Mouse (Mus musculus) gastrocnemius, postnatal 14 days (tissue): ENCODE data around the gene Akap13. TPM values are rescaled to one million over a fixed set of nuclear protein-coding genes. Genes with fewer than 3 reads are reported as not detected.

Source experiments
- DNase-seq: peaks from one replicate; pipeline ENCODE4 v3.0.0; 2021; ENCODE audit warnings: mixed read lengths
- intact Hi-C: fragments of 180-260 bp; cut with DNase I; formaldehyde crosslinking; loops from one replicate; pipeline ENCODE4 v1.15.1; 2025; ENCODE audit warnings: low total_unique reads
- total RNA-seq, 2 experiments: library from RNA; stranded (reverse); gene quantifications; 2 replicates each; pipeline ENCODE4 v1.2.3; 2021

Gene Akap13
- total RNA-seq, 2 experiments from 2014 or later, result 65.0 to 73.0 TPM

DNA sequence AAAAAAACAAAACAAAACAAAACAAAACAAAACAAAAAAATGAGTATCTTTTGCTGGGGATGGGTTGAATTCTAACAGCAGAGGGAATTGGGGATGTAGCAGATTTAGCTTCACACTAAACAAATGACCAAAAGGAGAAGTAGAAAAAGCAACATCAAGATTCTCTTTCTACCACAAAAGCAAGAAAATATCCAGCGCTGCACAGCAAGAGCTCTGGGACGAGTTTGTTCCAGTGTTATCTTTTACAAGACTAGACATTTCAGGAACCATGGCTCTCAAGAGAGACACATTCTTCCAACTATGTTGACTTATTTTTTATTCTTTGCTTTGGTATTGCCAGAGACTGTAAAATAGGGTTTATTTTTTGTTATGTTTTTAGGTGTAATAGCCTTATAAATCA lies 13.4 kb upstream of the Akap13 start:
- intact Hi-C loops, result no loop called here
- DNase-seq, result no peak

- DNase-seq, result no peak
- intact Hi-C loops, result loop anchor here (10.0 kb wide), 1 partner anchor 98 kb away; no protein-coding TSS in a partner anchor
These were observed 986 bp downstream of the Akap13 start for GRCm38 (mm10) chr7:75456152-75456888.

- DNase-seq, result no peak
- intact Hi-C loops, result no loop called here
These were observed 5.0 kb downstream of the Akap13 start for GRCm38 (mm10) chr7:75460290-75460689.

GRCm38 (mm10) chr7:75463579-75464162 lies 8.3 kb downstream of the Akap13 start:
- DNase-seq, result no peak
- intact Hi-C loops, result no loop called here

GRCm38 (mm10) chr7:75467791-75468190 lies 12.5 kb downstream of the Akap13 start:
- intact Hi-C loops, result no loop called here
- no peak for DNase-seq

DNA sequence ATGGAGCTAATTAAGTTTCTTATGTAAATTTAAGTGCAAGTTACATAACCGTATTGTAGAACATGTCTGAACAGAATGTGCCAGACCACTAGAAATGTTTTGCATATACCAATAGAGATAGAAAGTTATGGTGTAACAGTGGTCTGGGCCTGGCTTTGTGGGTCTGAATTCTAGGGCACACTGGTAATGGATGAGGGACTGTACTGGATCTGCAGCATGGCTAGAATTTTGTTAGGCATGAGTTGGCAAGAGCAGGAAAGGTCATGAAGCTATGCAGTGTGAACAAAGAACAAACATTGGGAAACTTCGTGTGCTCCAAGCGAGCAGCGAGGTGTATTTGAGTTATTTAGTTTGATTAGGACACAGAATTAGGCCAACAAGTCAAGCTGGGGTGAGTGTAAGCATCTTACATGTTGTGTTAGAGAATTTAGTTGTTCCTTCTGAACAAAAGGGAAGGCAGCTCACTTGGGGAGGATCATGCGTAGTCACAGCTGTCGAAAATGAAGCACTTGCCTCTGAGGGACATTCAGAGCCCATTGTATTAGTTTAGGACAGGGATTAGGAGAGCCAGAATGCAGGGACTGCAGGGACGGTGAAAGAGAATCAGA lies 15.1 kb downstream of the Akap13 start:
- intact Hi-C loops, result no loop called here
- no peak for DNase-seq

- intact Hi-C loops, result no loop called here
- DNase-seq, result no peak
These were observed 17.2 kb downstream of the Akap13 start for GRCm38 (mm10) chr7:75472316-75473195.

GRCm38 (mm10) chr7:75473294-75473693 lies 18.0 kb downstream of the Akap13 start:
- no peak for DNase-seq
- intact Hi-C loops, result no loop called here

- intact Hi-C loops, result no loop called here
These were observed 18.7 kb downstream of the Akap13 start for GRCm38 (mm10) chr7:75474064-75474463.

DNA sequence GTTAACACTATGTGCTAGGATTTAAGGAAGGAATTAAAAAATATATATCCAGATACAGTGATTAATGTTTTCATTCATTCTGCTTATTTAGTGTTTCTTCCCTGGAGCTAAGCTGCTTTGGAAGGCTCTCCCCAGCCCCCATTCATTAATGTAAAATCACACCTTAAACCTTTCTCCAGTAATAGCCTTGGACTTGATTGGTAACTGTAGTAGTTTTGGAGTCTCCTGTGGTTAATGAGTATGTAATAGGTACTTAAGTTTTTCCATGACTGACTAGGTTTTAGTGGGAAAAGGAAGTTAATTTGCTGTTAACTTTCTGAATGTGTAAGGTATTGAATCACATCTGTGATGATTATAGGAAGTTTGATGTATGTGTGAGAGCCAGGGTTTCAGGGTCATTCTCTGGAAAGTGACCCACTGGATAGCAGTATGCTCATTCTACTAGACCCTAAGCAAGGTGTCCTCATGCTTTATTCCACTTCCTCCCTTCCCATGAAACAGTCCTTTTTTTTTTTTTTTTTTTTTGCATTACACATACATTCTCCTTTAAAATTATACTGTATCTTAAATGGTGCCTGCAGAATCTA lies 19.3 kb downstream of the Akap13 start:
- no peak for DNase-seq
- intact Hi-C loops, result no loop called here

More at GRCm38 (mm10) chr7:75474064-75474463, 18.7 kb downstream of the Akap13 start:
- DNase-seq, result no peak

- no peak for DNase-seq
- intact Hi-C loops, result no loop called here
These were observed 22.7 kb downstream of the Akap13 start for GRCm38 (mm10) chr7:75478060-75478459.

DNA sequence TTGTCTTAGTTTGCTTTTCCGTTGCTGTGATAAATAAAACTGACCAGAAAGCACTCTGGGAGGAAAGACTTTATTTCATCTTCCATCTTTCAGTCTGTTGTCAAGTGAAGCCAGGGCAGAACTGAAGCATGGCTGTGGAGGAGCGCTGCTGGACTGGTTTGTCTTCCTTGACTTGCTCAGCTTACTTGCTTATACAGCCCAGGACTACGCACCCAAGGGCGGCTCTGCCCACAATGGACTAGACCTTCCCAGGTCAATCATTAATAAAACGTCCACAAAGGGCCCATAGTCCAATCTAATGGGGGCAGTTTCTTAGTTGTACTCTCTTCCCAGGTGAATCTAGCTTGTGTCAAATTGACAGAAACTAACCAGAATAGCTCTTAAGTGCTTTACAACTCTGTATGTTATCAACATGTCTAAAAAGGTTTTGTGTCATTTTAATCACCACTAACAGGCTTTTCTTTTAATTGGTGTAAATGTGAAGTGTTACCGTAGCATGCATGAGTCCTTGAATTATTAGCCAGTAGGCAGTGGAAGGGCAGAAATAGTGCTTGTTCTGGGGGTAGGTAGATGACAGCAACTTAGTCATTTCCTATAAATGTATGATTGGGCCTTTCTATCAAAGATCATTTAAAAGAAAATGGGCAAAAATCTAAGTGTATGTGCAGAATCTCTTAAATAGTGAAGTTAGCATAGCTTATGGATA lies 25.5 kb downstream of the Akap13 start:
- no peak for DNase-seq
- intact Hi-C loops, result no loop called here

- DNase-seq, result no peak
- intact Hi-C loops, result no loop called here
These were observed 30.7 kb downstream of the Akap13 start for GRCm38 (mm10) chr7:75486031-75486430.

- no peak for DNase-seq
- intact Hi-C loops, result no loop called here
These were observed 40.7 kb downstream of the Akap13 start for GRCm38 (mm10) chr7:75495941-75496441.

DNA sequence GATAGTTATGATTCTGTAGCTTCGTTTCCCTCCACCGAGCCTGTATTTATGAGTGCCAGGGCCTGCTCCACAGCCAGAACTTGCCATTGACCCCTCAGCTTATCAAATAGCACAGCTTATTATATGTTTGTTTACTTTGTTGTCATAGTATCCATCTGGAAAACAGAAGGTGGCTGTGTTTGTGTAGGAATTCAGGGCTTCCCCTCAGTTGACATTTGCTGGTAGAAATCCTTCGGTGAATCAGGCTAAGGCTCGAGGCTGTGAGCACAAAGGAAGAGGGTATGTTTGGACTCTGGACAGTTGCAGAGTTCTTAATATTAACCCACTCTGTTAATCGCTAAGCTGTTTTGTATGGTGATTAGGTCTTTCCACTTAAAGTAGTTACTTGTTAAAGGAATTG lies 43.3 kb downstream of the Akap13 start:
- DNase-seq, result no peak
- intact Hi-C loops, result no loop called here

DNA sequence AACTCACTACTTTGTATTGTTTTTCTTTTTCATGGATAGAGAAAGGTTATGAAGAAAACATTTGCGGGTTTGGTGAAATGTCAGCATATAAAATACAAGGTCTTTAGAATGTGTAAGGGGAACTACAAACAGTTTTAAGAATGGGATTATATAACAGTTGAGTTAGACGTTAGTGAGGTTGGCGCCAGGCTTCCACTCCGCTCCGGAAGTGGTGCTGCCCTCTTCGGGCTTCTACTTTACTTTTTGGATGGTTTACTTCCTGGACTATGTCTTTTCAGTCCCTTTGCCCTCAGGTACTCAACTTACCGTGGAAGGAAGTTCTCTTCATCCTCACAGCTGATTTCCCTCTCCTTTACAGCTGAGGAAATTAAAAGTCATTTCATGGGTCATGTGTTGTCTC lies 43.9 kb downstream of the Akap13 start:
- intact Hi-C loops, result no loop called here
- DNase-seq, result no peak

GRCm38 (mm10) chr7:75500164-75500563 lies 44.8 kb downstream of the Akap13 start:
- intact Hi-C loops, result no loop called here
- DNase-seq, result no peak

DNA sequence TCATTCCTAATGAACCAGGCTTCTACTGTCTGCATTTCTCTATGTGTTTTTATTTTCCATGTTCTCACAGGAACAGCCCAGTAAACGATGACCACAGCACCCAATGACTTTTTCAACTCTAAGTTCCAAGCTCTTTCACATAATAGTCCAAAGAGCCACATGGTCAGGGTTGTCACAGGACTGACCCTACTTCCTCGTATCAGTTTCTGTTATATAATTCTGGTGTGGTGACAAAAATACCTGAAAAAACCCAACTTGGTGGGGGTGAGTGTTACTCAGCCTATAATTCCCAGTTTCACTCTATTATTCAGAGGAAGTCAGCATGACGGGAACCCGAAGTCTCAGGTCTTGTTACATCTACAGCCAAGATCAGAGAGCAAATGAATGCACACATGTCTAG lies 45.5 kb downstream of the Akap13 start:
- DNase-seq, result no peak
- intact Hi-C loops, result no loop called here

DNA sequence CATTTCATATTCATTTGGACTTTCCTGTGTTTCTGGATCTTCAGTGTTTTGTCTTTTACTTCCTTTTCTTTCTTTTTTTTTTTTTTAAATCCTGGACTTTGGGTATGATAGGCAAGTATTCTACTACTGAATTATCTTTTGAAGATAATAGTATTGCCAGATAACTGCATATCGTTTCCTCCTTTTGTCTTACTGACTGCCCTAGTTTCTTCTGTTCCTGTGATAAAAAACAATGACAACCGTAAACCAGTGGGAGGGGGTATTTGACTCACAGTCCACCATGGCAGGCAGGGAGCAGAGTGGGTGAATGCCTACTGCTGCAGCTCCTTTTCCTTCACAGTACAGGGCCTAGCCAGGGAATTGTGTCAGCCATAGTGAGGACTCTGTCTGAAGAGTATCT lies 49.2 kb downstream of the Akap13 start:
- intact Hi-C loops, result no loop called here
- no peak for DNase-seq
